In the genomic region with DNA sequence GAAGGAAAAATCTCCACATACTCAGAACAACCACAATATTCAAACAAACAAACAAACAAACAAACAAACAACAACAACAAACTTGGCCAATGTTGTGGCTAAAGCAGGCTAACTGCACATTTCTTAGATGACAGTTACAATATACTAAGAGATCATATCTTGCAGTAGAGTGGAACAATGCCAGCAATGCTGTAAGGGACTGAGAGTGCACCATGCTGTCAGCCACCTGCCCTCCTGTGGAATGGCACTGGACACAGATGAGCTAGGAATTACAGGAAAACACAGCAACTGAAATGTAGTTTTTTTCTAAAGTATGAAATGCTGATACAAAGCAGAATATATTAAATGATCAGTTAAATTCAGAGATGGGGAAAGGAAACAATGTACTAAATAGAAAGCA, we compare ENCODE assay signal across 26 mouse cellular contexts. TPM values are rescaled to one million over a fixed set of nuclear protein-coding genes. Genes with fewer than 3 reads are reported as not detected.
"Had no signal": no experiment of that assay in that cellular context is flagged by ENCODE, and none has a peak within 500 bp of the region (broad histone marks: within the 10 kb centered on the region; RNA-seq: fewer than 3 reads in every experiment).

No protein-coding gene starts in this region.

- ATAC-seq: liver, postnatal 0 days; midbrain, embryonic 15.5 days had no signal

- H3K27me3 ChIP-seq: limb, embryonic 12.5 days; liver, embryonic 13.5 days; lung, embryonic 15.5 days; megakaryocyte, embryonic 14.5 days; midbrain, embryonic 15.5 days; neural tube, embryonic 12.5 days; stomach, embryonic 15.5 days had no signal

- H3K4me3 ChIP-seq: limb, embryonic 12.5 days; liver, embryonic 13.5 days; lung, embryonic 15.5 days; megakaryocyte, embryonic 14.5 days; midbrain, embryonic 15.5 days; neural tube, embryonic 12.5 days; stomach, embryonic 15.5 days had no signal

- H3K27ac ChIP-seq: limb, embryonic 12.5 days; liver, embryonic 13.5 days; lung, embryonic 15.5 days; macrophage; midbrain, embryonic 15.5 days; neural tube, embryonic 12.5 days; stomach, embryonic 15.5 days had no signal

- DNase-seq: kidney, postnatal 25 days; layer of hippocampus, adult 9-11 months; layer of hippocampus, postnatal 36 days; liver; liver, embryonic 13.5 days; liver, postnatal 0 days; lung, postnatal 14 days; right cerebral cortex, postnatal 4 days; thymus, adult 2 months; thymus, postnatal 36 days had no signal

- H3K4me1 ChIP-seq: limb, embryonic 12.5 days; liver, embryonic 13.5 days; lung, embryonic 15.5 days; midbrain, embryonic 15.5 days; neural tube, embryonic 12.5 days; stomach, embryonic 15.5 days had no signal

RNA-seq across cellular contexts. Expression of gene Olfr1416, which starts 27.2 kb away (rescaled TPM):
- total RNA-seq: layer of hippocampus, adult 18-20 months; layer of hippocampus, postnatal 36 days; left cerebral cortex, adult 8-10 months; left cerebral cortex, postnatal 25 days; monocyte, adult 5-6 weeks had no signal
- polyA plus RNA-seq: kidney, embryonic 16.5 days; limb, embryonic 12.5 days; liver, embryonic 13.5 days; liver, postnatal 0 days; lung, embryonic 15.5 days; macrophage; midbrain, embryonic 11.5 days; midbrain, embryonic 15.5 days; neural tube, embryonic 12.5 days; spleen, adult 2 months; stomach, embryonic 15.5 days; testis, adult 2 months; thymus, adult 2 months had no signal

RNA-seq across cellular contexts. Expression of gene Olfr1415, which starts 38.1 kb away (rescaled TPM):
- total RNA-seq: layer of hippocampus, adult 18-20 months; layer of hippocampus, postnatal 36 days; left cerebral cortex, adult 8-10 months; left cerebral cortex, postnatal 25 days; monocyte, adult 5-6 weeks; neutrophil, adult 5-6 weeks had no signal
- polyA plus RNA-seq: kidney, embryonic 16.5 days; limb, embryonic 12.5 days; liver, embryonic 13.5 days; liver, postnatal 0 days; lung, embryonic 15.5 days; macrophage; midbrain, embryonic 11.5 days; midbrain, embryonic 15.5 days; neural tube, embryonic 12.5 days; spleen, adult 2 months; stomach, embryonic 15.5 days; testis, adult 2 months; thymus, adult 2 months had no signal
